Mouse (Mus musculus) 416B (cell line): ENCODE data around the gene Ccdc40.

Experiments used
- DNase-seq: peaks from one replicate; pipeline ENCODE4 v3.0.0; 2011; ENCODE audit warnings: low read depth

The Ccdc40 gene

GRCm38 (mm10) chr11:119208870-119209370 lies 19.5 kb upstream of the Ccdc40 start:
- DNase-seq = no peak

GRCm38 (mm10) chr11:119209371-119210025 lies 18.9 kb upstream of the Ccdc40 start:
- no peak for DNase-seq

DNA sequence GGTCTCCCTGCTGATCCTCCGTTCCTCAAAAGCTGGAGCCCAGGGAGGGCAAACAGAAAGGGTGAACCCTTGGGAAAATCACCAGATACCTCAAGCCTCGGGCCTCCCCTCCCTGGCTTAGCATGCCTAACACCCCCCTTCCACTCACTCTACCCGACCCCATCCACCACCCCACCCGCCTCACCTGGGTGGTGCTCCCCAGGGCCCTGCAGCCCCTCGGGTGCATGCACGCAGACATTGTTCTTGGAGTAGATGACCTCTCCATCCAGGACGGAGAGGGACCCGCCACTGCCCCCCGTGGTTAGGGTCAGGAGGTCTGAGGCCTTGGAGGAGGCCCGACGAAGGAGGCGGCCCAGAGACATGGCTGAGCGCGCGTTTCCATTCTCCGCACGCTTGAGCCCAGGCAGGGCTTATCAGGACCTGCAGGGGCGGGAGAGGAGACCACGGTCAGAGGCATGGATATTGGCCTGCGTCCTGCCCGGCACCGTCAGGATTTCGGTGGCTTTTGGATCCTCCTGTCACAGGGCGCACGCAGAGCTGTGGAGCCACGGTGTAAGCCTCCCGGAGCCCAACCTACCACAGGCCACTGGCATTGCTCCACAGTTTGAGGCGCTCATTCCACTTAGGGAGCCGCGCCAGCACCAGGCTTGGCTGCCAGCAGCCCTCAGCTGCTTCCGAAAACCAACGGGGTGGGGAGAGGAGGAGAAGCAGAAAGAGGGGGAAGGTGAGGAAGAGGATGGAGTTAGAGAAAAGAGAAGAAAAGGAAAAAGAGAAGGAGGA lies 17.9 kb upstream of the Ccdc40 start:
- no peak for DNase-seq

DNA sequence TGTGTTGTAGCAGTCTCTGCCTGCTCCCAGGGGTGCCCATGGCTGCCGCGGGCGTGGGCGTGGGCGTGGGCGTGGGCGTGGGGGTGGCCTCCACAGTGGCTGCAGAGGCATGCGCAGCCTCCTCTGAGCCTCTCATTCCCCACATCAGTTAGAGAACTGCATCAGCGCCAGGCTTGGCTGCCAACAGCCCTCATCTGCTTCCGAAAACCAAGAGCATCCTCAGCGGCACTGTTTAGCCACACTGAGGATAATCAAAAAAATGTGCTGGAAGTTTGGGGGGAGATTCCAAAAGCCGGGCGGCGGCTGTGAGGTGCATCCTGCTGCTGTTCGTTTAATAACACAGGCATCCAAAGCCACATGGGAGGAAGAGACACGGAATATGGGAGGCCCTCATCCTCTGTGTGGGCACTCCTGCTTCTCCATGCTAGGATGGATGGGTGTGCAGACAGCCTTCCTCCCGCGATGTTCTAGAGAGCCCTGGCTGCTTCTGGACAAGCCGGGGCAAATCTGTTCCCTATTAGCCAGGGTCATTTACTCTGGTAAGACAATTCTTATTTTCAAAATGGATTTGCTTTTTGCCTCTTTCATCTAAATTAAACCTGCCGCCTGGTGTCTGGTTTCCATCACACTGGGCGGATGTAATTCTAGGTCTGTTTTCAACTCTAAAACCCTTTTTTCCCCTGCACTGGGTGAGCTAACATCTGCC lies 16.6 kb upstream of the Ccdc40 start:
- no peak for DNase-seq

DNA sequence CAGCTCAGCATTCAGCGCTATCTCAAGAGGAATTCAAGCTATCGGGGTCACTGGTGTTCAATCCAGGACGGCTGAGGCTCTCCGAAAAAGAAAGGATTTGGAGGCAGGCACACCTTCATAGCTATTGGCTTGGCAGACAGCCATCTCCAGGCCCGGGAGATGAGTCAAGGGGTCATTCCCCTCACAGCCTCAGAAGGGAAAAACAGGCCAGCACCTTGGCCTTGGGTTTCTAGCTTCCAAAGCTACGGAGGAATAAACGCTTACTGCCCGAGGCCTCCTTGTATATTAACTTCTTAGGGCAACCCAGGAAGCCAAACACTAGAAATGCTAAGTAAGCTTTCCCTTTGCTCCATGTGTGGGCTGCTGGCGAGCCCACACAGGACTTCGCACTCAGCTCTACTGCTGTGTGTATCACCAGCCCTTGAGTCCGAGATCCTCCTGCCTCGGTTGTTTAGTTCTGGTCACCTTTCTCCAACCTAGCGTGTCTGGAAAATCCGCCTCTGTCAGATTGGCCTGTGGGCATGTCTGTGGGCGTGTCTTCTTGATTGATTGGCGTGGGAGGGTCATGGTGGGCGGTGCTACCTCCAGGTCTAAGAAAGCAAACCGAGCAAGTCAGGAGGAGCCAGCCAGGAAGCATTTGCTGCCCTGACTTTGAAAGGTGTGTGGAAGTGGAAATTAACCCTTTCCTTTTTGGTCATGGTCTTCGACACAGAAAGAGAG lies 15.0 kb upstream of the Ccdc40 start:
- DNase-seq = no peak

- peak; percentile 91 for DNase-seq
Measured at GRCm38 (mm10) chr11:119215038-119215904, 13.1 kb upstream of the Ccdc40 start.

DNA sequence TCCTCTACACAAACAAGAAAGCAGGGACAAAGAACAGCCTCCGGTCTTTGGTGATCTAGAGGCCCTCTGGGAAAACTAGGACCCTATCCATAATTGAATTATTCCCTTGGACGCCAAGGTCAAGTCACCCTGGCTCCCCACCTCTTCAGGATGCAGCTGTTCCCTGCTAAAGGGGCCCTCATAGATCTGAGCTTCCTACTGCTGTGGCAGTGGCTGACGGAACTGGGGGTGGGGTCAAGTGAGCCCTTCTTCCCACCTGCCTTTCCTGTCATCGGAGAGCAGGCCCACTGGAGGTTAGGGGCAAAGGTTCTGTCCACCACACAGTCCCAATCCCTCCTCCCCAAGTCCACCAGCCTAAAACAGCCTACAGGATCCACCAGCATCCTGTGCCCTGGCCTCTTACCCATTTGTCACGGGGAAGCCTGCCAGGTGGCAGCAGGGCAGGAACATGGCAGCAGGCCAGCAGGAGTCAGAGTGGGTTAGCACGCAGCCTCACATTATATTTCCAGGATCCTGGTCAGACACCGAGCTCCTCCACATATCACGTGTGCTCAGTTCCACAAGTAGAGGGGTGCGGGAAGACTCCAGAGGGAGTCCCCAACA lies 12.4 kb upstream of the Ccdc40 start:
- peak; percentile 73 for DNase-seq

DNA sequence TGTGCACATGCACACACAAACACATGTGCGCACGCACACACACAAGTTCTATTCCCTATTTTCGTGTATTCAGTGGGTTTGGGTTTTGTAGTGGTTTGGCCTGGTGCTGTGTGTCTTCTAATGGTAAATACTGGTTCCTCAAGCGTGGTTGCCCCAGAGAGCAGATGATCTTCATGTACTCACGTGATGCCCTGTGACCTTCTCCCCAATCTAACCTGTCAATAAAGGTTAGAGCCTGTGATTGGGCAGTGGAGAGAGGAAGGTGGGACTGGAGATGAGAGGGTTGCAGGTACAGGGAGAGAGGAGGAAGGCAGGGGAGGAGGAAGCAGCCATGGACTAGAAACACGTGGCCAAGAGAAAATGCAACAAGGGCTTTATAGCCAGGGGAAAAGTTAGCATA lies 10.5 kb upstream of the Ccdc40 start:
- DNase-seq = no peak

DNA sequence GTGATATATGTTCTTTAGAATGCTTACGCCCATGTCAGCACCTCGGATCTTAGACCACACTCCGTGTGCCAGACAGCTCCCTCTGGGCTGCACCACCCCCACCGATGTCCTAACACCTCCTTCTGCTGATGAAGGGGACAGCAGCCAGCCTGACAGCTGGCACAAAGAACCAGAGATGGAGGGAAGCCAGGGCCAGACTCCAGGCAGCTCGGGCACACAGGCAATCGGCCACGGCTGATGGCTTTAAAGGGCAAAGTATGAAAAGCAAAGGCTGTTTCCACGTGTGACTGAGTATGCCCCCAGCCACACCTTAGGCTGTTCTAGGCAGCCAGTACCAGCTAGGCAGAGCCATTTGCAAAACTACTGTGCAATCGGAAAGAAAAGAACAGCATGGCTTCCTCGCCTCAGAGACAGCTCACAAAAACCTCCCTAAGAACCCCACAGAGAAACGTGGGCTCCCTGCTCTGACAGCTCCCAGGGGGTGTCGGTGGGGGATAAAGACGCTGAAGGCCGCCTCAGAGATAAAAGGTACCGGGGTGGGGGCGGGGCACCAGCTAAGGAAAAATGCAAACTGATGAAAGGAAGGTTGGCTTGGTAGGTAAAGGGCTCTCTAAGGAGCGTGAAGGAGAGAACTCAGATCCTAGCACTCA lies 8.4 kb upstream of the Ccdc40 start:
- DNase-seq = no peak

- no peak for DNase-seq
Measured at GRCm38 (mm10) chr11:119221812-119222510, 6.4 kb upstream of the Ccdc40 start.

GRCm38 (mm10) chr11:119223124-119223890 lies 5.1 kb upstream of the Ccdc40 start:
- no peak for DNase-seq

- DNase-seq = no peak
Measured at GRCm38 (mm10) chr11:119224926-119225325, 3.4 kb upstream of the Ccdc40 start.

- no peak for DNase-seq
Measured at GRCm38 (mm10) chr11:119225634-119226033, 2.7 kb upstream of the Ccdc40 start.

DNA sequence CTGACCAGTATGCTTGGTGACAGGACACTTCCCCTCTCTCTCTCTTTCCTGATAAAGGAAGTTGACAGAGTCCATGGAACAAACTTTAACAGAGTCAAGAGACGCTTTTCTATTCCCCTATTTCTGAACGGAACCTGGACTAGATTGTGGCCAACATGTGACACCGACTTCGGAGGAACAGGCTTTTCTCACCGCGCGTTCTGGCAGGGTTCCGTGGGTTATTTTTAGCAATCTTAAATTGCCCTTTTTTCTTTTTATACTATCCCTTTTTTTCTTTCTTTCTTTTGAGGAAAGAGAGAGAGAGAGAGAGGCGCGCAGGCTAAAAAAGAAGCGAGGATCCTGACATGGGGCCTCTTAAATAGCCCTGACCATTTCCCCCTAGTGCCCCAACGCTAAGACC lies 781 bp upstream of the Ccdc40 start:
- peak; percentile 36 for DNase-seq

- peak; percentile 61 for DNase-seq
Measured at GRCm38 (mm10) chr11:119228846-119229626, 664 bp downstream of the Ccdc40 start.

DNA sequence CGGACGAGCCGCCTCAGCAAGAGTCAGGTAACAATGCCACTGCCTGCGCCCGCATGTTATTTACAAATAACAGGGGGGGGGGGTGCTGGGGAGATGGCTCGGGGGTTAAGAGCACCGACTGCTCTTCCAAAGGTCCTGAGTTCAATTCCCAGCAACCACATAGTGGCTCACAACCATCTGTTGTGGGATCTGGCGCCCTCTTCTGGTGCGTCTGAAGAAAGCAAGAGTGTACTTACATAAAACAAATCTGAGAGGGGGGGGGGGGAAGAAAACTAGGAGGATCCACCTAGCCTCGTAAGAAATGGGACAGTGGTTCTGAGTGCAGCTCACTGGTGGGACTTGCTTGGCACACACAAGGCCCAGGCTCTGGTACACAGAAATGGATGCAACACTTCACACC lies 6.4 kb downstream of the Ccdc40 start:
- DNase-seq = no peak

GRCm38 (mm10) chr11:119235596-119235995 lies 7.2 kb downstream of the Ccdc40 start:
- DNase-seq = peak; percentile 83

DNA sequence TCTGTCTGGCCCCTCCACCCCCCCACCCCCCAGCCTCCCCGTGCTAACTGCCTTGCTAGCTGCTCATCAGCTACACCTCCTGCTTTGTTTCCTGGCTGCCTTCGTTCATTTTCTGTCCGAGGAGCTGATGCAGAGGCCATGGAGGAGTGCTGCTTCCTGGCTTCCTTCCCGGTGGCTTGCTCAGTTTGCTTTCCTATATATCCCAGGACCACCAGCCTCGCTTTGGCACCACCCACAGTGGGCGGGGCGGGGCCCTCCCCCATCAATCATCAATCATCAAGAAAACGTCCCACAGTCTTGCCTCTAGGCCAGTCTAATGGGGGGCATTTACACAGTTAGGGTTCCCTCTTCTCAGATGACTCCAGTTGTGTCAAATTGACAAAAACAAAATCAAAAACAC lies 8.0 kb downstream of the Ccdc40 start:
- DNase-seq = no peak
